Mouse (Mus musculus) heart, embryonic 13.5 days (tissue): ENCODE data around the gene Fmo1. TPM values are rescaled to one million over a fixed set of nuclear protein-coding genes. Genes with fewer than 3 reads are reported as not detected.

Experiments
- ATAC-seq: fragments of 200-750 bp; cut with Nextera tagmentation; 2 replicates; pipeline ENCODE4 v1.8.0; 2017; ENCODE audit warnings: moderate TSS enrichment; ENCODE audit not compliant: insufficient number of reproducible peaks, low FRiP score, low TSS enrichment; ENCODE audit errors: extremely low read depth
- H3K27ac ChIP-seq: fragments of 300-500 bp; sonication (generic); replicated peaks from 2 replicates; pipeline ENCODE4 v1.5.1; 2015; ENCODE audit warnings: moderate library complexity, mild to moderate bottlenecking, inconsistent platforms
- H3K27me3 ChIP-seq: fragments of 300-500 bp; sonication (generic); replicated peaks from 2 replicates; pipeline ENCODE4 v1.6.1; 2015; ENCODE audit warnings: mild to moderate bottlenecking, inconsistent platforms
- H3K36me3 ChIP-seq: fragments of 300-500 bp; sonication (generic); 2 replicates; pipeline ENCODE4 v1.6.1; 2015; ENCODE audit warnings: mild to moderate bottlenecking, inconsistent platforms
- H3K4me1 ChIP-seq: fragments of 300-500 bp; sonication (generic); 2 replicates; pipeline ENCODE4 v1.6.1; 2015; ENCODE audit warnings: inconsistent platforms
- H3K4me2 ChIP-seq: fragments of 300-500 bp; sonication (generic); 2 replicates; pipeline ENCODE4 v1.6.1; 2015; ENCODE audit warnings: inconsistent platforms, mild to moderate bottlenecking, moderate library complexity
- H3K4me3 ChIP-seq: fragments of 300-500 bp; sonication (generic); 2 replicates; pipeline ENCODE4 v1.5.1; 2015; ENCODE audit warnings: moderate library complexity, mild to moderate bottlenecking, inconsistent platforms
- H3K9ac ChIP-seq: fragments of 300-500 bp; sonication (generic); 2 replicates; pipeline ENCODE4 v1.6.1; 2015; ENCODE audit warnings: inconsistent platforms, mild to moderate bottlenecking, moderate library complexity
- H3K9me3 ChIP-seq: fragments of 300-500 bp; sonication (generic); 2 replicates; pipeline ENCODE4 v1.6.1; 2016; ENCODE audit warnings: inconsistent platforms
- WGBS: fragments of 180-500 bp; shearing (Covaris S2); methylation state at CpG from one replicate; pipeline ENCODE4 v1.1.7; 2015; ENCODE audit warnings: mixed read lengths; 5-methylcytosine and 5-hydroxymethylcytosine counted together
- polyA plus RNA-seq: library from polyadenylated mRNA; unstranded; fragments of >200 nt; fragmentation: Nextera tagmentation; extraction: Ambion mirVana; gene quantifications from 2 replicates; pipeline ENCODE4 v1.2.1, GENCODE M21; 2015

The Fmo1 gene
- polyA plus RNA-seq: 2.5 and 3.7 TPM in 2 replicates

GRCm38 (mm10) chr1:162866280-162866681, at the start of gene Fmo1:
TSS of gene Fmo1 (minus strand) at chr1:162866610.
- no peak within 1 kb of the TSS for H3K4me3 ChIP-seq
- no peak within 1 kb of the TSS for H3K4me2 ChIP-seq
- no peak within 1 kb of the TSS for H3K9ac ChIP-seq
- no peaks in the 10 kb centered on the region for H3K27me3 ChIP-seq
- H3K36me3 ChIP-seq: no peaks in the 10 kb centered on the region
- WGBS: 45% methylated on average over 7 of the region's 7 CpGs
- no peaks in the 10 kb centered on the region for H3K4me1 ChIP-seq
- H3K9me3 ChIP-seq: no peaks in the 10 kb centered on the region
- no peak for ATAC-seq
- H3K27ac ChIP-seq: no peak within 1 kb of the TSS

GRCm38 (mm10) chr1:162914932-162915556, 48.6 kb upstream of the Fmo1 start:
- no peak overlapping the region for H3K27ac ChIP-seq
- no peaks in the 10 kb centered on the region for H3K9me3 ChIP-seq
- no peaks in the 10 kb centered on the region for H3K27me3 ChIP-seq
- 76% methylated on average over 4 of the region's 4 CpGs for WGBS
- H3K4me2 ChIP-seq: no peak overlapping the region
- no peaks in the 10 kb centered on the region for H3K4me1 ChIP-seq
- no peaks in the 10 kb centered on the region for H3K36me3 ChIP-seq
- no peak; the same call in 1 of the 2 replicates for ATAC-seq
- H3K9ac ChIP-seq: no peak overlapping the region
- H3K4me3 ChIP-seq: no peak overlapping the region

- Histone ChIP-seq H3K27me3 (no peaks in the 10 kb centered on the region), H3K9me3 (no peaks in the 10 kb centered on the region), H3K36me3 (no peaks in the 10 kb centered on the region), H3K9ac (no peak overlapping the region), H3K4me1 (no peaks in the 10 kb centered on the region), H3K4me3 (no peak overlapping the region), H3K4me2 (no peak overlapping the region), H3K27ac (no peak overlapping the region)
- no peak for ATAC-seq
Measured at GRCm38 (mm10) chr1:162912085-162912484, 45.7 kb upstream of the Fmo1 start.

GRCm38 (mm10) chr1:162901879-162902278, 35.5 kb upstream of the Fmo1 start:
- Histone ChIP-seq H3K9ac (no peak overlapping the region), H3K27me3 (no peaks in the 10 kb centered on the region), H3K4me2 (no peak overlapping the region), H3K9me3 (no peaks in the 10 kb centered on the region), H3K4me3 (no peak overlapping the region), H3K36me3 (no peaks in the 10 kb centered on the region), H3K27ac (no peak overlapping the region), H3K4me1 (no peaks in the 10 kb centered on the region)
- WGBS: 67% methylated on average over 4 of the region's 4 CpGs
- ATAC-seq: no peak

GRCm38 (mm10) chr1:162897838-162898811, 31.7 kb upstream of the Fmo1 start, which contains the start of gene Fmo2:
TSS of gene Fmo2 (minus strand) at chr1:162898726.
- ATAC-seq: no peak
- no peak within 1 kb of the TSS for H3K9ac ChIP-seq
- H3K27ac ChIP-seq: no peak within 1 kb of the TSS
- no peaks in the 10 kb centered on the region for H3K27me3 ChIP-seq
- no peaks in the 10 kb centered on the region for H3K9me3 ChIP-seq
- H3K36me3 ChIP-seq: no peaks in the 10 kb centered on the region
- no peaks in the 10 kb centered on the region for H3K4me1 ChIP-seq
- no peak within 1 kb of the TSS for H3K4me3 ChIP-seq
- WGBS: 64% methylated on average over 14 of the region's 14 CpGs
- H3K4me2 ChIP-seq: no peak within 1 kb of the TSS

- H3K27ac ChIP-seq: no peak overlapping the region
- H3K4me3 ChIP-seq: no peak overlapping the region
- H3K27me3 ChIP-seq: no peaks in the 10 kb centered on the region
- no peaks in the 10 kb centered on the region for H3K4me1 ChIP-seq
- WGBS: 37% methylated on average over 6 of the region's 6 CpGs
- no peak overlapping the region for H3K4me2 ChIP-seq
- no peaks in the 10 kb centered on the region for H3K9me3 ChIP-seq
- no peaks in the 10 kb centered on the region for H3K36me3 ChIP-seq
- H3K9ac ChIP-seq: no peak overlapping the region
- no peak for ATAC-seq
Measured at GRCm38 (mm10) chr1:162895900-162896299, 29.5 kb upstream of the Fmo1 start.

- no peak overlapping the region for H3K4me2 ChIP-seq
Measured at GRCm38 (mm10) chr1:162893014-162893413, 26.6 kb upstream of the Fmo1 start.

GRCm38 (mm10) chr1:162891980-162892451, 25.6 kb upstream of the Fmo1 start:
- no peak overlapping the region for H3K27ac ChIP-seq
- no peaks in the 10 kb centered on the region for H3K27me3 ChIP-seq
- 49% methylated on average over 6 of the region's 6 CpGs for WGBS
- H3K36me3 ChIP-seq: no peaks in the 10 kb centered on the region
- no peak overlapping the region for H3K9ac ChIP-seq
- no peak overlapping the region for H3K4me3 ChIP-seq
- H3K9me3 ChIP-seq: no peaks in the 10 kb centered on the region
- H3K4me2 ChIP-seq: no peak overlapping the region
- no peaks in the 10 kb centered on the region for H3K4me1 ChIP-seq
- ATAC-seq: no peak

More at GRCm38 (mm10) chr1:162893014-162893413, 26.6 kb upstream of the Fmo1 start:
- no peak overlapping the region for H3K4me3 ChIP-seq
- ATAC-seq: no peak
- WGBS: 83% methylated on average over 6 of the region's 6 CpGs
- H3K27ac ChIP-seq: no peak overlapping the region
- no peaks in the 10 kb centered on the region for H3K9me3 ChIP-seq
- H3K36me3 ChIP-seq: no peaks in the 10 kb centered on the region
- no peak overlapping the region for H3K9ac ChIP-seq
- no peaks in the 10 kb centered on the region for H3K27me3 ChIP-seq
- H3K4me1 ChIP-seq: no peaks in the 10 kb centered on the region

- no peaks in the 10 kb centered on the region for H3K27me3 ChIP-seq
- H3K27ac ChIP-seq: no peak overlapping the region
- no peak for ATAC-seq
Measured at GRCm38 (mm10) chr1:162888646-162889045, 22.2 kb upstream of the Fmo1 start.

GRCm38 (mm10) chr1:162887644-162888043, 21.2 kb upstream of the Fmo1 start:
- Histone ChIP-seq H3K9ac (no peak overlapping the region), H3K27me3 (no peaks in the 10 kb centered on the region), H3K9me3 (no peaks in the 10 kb centered on the region), H3K4me2 (no peak overlapping the region), H3K4me1 (no peaks in the 10 kb centered on the region), H3K36me3 (no peaks in the 10 kb centered on the region), H3K27ac (no peak overlapping the region), H3K4me3 (no peak overlapping the region)
- WGBS: 85% methylated on average over 7 of the region's 7 CpGs
- ATAC-seq: no peak

More at GRCm38 (mm10) chr1:162888646-162889045, 22.2 kb upstream of the Fmo1 start:
- H3K4me1 ChIP-seq: no peaks in the 10 kb centered on the region
- no peak overlapping the region for H3K4me3 ChIP-seq
- WGBS: 80% methylated on average over 12 of the region's 12 CpGs
- H3K4me2 ChIP-seq: no peak overlapping the region
- no peak overlapping the region for H3K9ac ChIP-seq
- H3K36me3 ChIP-seq: no peaks in the 10 kb centered on the region
- H3K9me3 ChIP-seq: no peaks in the 10 kb centered on the region

- no peaks in the 10 kb centered on the region for H3K4me1 ChIP-seq
- H3K4me3 ChIP-seq: no peak overlapping the region
- H3K9me3 ChIP-seq: no peaks in the 10 kb centered on the region
- H3K27me3 ChIP-seq: no peaks in the 10 kb centered on the region
- H3K27ac ChIP-seq: no peak overlapping the region
- no peak overlapping the region for H3K9ac ChIP-seq
- no peaks in the 10 kb centered on the region for H3K36me3 ChIP-seq
- H3K4me2 ChIP-seq: no peak overlapping the region
- WGBS: 73% methylated on average over 11 of the region's 11 CpGs
- no peak for ATAC-seq
Measured at GRCm38 (mm10) chr1:162886138-162886816, 19.9 kb upstream of the Fmo1 start.
